ENCODE assay signal across 15 mouse cellular contexts in the genomic region with DNA sequence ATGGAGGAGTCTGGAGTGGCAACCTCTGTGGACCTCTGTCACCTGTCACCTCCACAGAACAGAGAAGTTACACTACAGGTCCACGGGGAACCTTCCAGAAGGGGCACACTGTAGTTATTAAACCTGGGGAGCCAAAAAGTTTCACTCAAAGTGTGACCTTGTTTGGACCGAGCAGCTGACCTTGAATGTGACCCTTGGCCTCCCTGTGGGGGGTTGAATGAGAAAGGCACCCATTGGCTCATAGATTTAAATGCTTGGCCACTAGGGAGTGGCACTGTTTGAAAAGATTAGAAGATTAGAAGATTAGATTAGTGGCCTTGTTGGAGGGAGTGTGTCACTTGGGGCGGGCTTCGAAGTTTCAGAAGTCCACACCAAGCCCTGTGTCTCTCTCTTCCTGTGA.
DNase-seq lines count a peak whose midpoint lies in the region; ATAC-seq and TF ChIP-seq lines count a peak whose summit lies in the region.
"Had no signal": no experiment of that assay in that cellular context is flagged by ENCODE, and none has a peak within 500 bp of the region (broad histone marks: within the 10 kb centered on the region; RNA-seq: fewer than 3 reads in every experiment).

No protein-coding gene starts in this region.

- H3K9me3 ChIP-seq in forebrain, embryonic 10.5 days: no peaks in the 10 kb centered on the region
- no peaks in the 10 kb centered on the region for H3K9me3 ChIP-seq in forebrain, embryonic 16.5 days (ENCODE audit: control insufficient read depth, low read length)
- H3K9me3 ChIP-seq in E14TG2a.4 (ENCODE audit: low read length): peaks cover 17% of the 10 kb centered on the region
- no peaks in the 10 kb centered on the region for H3K9me3 ChIP-seq in forebrain, embryonic 13.5 days (replicated peaks)
- H3K9me3 ChIP-seq in midbrain, embryonic 13.5 days: no peaks in the 10 kb centered on the region

- peak overlapping the region; percentile 79 for H3K27ac ChIP-seq in forebrain, embryonic 10.5 days
- H3K27ac ChIP-seq in forebrain, embryonic 16.5 days (ENCODE audit: low read length): no peak overlapping the region
- peak overlapping the region; percentile 85 for H3K27ac ChIP-seq in forebrain, embryonic 13.5 days
- H3K27ac ChIP-seq in midbrain, embryonic 13.5 days: peak overlapping the region; percentile 76
- no peak overlapping the region for H3K27ac ChIP-seq in kidney, adult 2 months (ENCODE audit: insufficient read depth, low read depth, low read length)
- H3K27ac ChIP-seq: gastrocnemius, adult 2 months; stomach, postnatal 0 days had no signal

- no peak for TF ChIP-seq CTCF in E14TG2a.4 (conservative IDR thresholded peaks at IDR 0.05; ENCODE audit: low read length)
- TF ChIP-seq CTCF in kidney, adult 2 months (conservative IDR thresholded peaks at IDR 0.05; ENCODE audit: insufficient read depth, insufficient read length, low read depth, low read length): no peak

- DNase-seq in forebrain, embryonic 10.5 days (ENCODE audit: extremely low spot score, low spot score): no peak
- DNase-seq in c-Kit-positive CD71-positive TER-119-positive erythroid progenitor cells, embryonic 14.5 days (ENCODE audit: low spot score): no peak
- DNase-seq in kidney, adult 2 months: no peak
- DNase-seq in layer of hippocampus, postnatal 10 days (ENCODE audit: low spot score in 2 of 2): no peak
- DNase-seq: cerebellum, adult 9-10 months; gastrocnemius, adult 2 months; liver, postnatal 0 days; right cerebral cortex, postnatal 14 days had no signal

- H3K4me3 ChIP-seq in forebrain, embryonic 10.5 days: peak overlapping the region; percentile 9; the same call in 1 of the 2 replicates
- no peak overlapping the region for H3K4me3 ChIP-seq in forebrain, embryonic 16.5 days (replicated peaks; ENCODE audit: low read length)
- H3K4me3 ChIP-seq in E14TG2a.4 (replicated peaks; ENCODE audit: low read length): peak overlapping the region; percentile 73
- no peak overlapping the region for H3K4me3 ChIP-seq in forebrain, embryonic 13.5 days
- H3K4me3 ChIP-seq in midbrain, embryonic 13.5 days (replicated peaks): no peak overlapping the region
- no peak overlapping the region for H3K4me3 ChIP-seq in kidney, adult 2 months (ENCODE audit: insufficient read depth, low read depth, low read length)
- H3K4me3 ChIP-seq: gastrocnemius, adult 2 months had no signal

- H3K4me1 ChIP-seq in forebrain, embryonic 10.5 days: peaks cover 28% of the 10 kb centered on the region
- H3K4me1 ChIP-seq in forebrain, embryonic 16.5 days (replicated peaks; ENCODE audit: control insufficient read depth, insufficient read depth, low read length): peaks cover 17% of the 10 kb centered on the region
- H3K4me1 ChIP-seq in E14TG2a.4 (replicated peaks; ENCODE audit: low read depth, low read length): peaks cover 80% of the 10 kb centered on the region
- H3K4me1 ChIP-seq in forebrain, embryonic 13.5 days: peaks cover 18% of the 10 kb centered on the region
- H3K4me1 ChIP-seq in midbrain, embryonic 13.5 days (replicated peaks): peaks cover 27% of the 10 kb centered on the region
- H3K4me1 ChIP-seq in kidney, adult 2 months (ENCODE audit: control insufficient read depth, insufficient read depth, low read length): no peaks in the 10 kb centered on the region

- WGBS in forebrain, embryonic 10.5 days: 84% methylated on average over 4 of the region's 4 CpGs
- 83% methylated on average over 4 of the region's 4 CpGs for WGBS in forebrain, embryonic 16.5 days
- WGBS in forebrain, embryonic 13.5 days: 73% methylated on average over 4 of the region's 4 CpGs
- 70% methylated on average over 4 of the region's 4 CpGs for WGBS in midbrain, embryonic 13.5 days
- 81% methylated on average over 4 of the region's 4 CpGs for WGBS in kidney, adult 2 months

- H3K36me3 ChIP-seq in forebrain, embryonic 10.5 days (replicated peaks): no peaks in the 10 kb centered on the region
- no peaks in the 10 kb centered on the region for H3K36me3 ChIP-seq in forebrain, embryonic 16.5 days (ENCODE audit: control insufficient read depth, insufficient read depth)
- no peaks in the 10 kb centered on the region for H3K36me3 ChIP-seq in E14TG2a.4 (ENCODE audit: insufficient read depth, low read length)
- H3K36me3 ChIP-seq in forebrain, embryonic 13.5 days (ENCODE audit: poor library complexity, severe bottlenecking): no peaks in the 10 kb centered on the region
- no peaks in the 10 kb centered on the region for H3K36me3 ChIP-seq in midbrain, embryonic 13.5 days
- no peaks in the 10 kb centered on the region for H3K36me3 ChIP-seq in kidney, adult 2 months (ENCODE audit: control insufficient read depth, insufficient read depth, low read length)

- ATAC-seq in forebrain, embryonic 16.5 days: no peak
- no peak for ATAC-seq in forebrain, embryonic 13.5 days
- no peak for ATAC-seq in midbrain, embryonic 13.5 days
- ATAC-seq: CD4-positive, CD25-positive, alpha-beta regulatory T cell, adult 4 months; inflammation-experienced regulatory T-cells, adult 6 months; liver, postnatal 0 days had no signal

- no peak overlapping the region for H3K4me2 ChIP-seq in forebrain, embryonic 16.5 days (ENCODE audit: low read length)
- H3K4me2 ChIP-seq in forebrain, embryonic 13.5 days: no peak overlapping the region
- H3K4me2 ChIP-seq in midbrain, embryonic 13.5 days (replicated peaks): no peak overlapping the region

- no peak for TF ChIP-seq POLR2A in kidney, adult 2 months (IDR thresholded peaks at IDR 0.05; ENCODE audit: low read depth, low read length)

- H3K9ac ChIP-seq in forebrain, embryonic 16.5 days (replicated peaks; ENCODE audit: low read depth, low read length): no peak overlapping the region
- H3K9ac ChIP-seq in forebrain, embryonic 13.5 days: no peak overlapping the region
- no peak overlapping the region for H3K9ac ChIP-seq in midbrain, embryonic 13.5 days (replicated peaks)
- H3K9ac ChIP-seq: liver, postnatal 0 days had no signal

- H3K27me3 ChIP-seq in forebrain, embryonic 10.5 days (ENCODE audit: poor library complexity, severe bottlenecking): no peaks in the 10 kb centered on the region
- H3K27me3 ChIP-seq in forebrain, embryonic 16.5 days (replicated peaks; ENCODE audit: control insufficient read depth, insufficient read depth, low read length): no peaks in the 10 kb centered on the region
- no peaks in the 10 kb centered on the region for H3K27me3 ChIP-seq in E14TG2a.4 (ENCODE audit: insufficient read depth, low read length)
- no peaks in the 10 kb centered on the region for H3K27me3 ChIP-seq in forebrain, embryonic 13.5 days
- no peaks in the 10 kb centered on the region for H3K27me3 ChIP-seq in midbrain, embryonic 13.5 days
- no peaks in the 10 kb centered on the region for H3K27me3 ChIP-seq in kidney, adult 2 months (replicated peaks; ENCODE audit: control insufficient read depth, insufficient read depth, low read length)

Comparison
In these comparisons a context has a peak if more than half of its experiments do, and no peak if none do; other contexts are left out.
1. H3K27ac ChIP-seq: peak in forebrain, embryonic 10.5 days (single experiment), forebrain, embryonic 13.5 days (single experiment) and midbrain, embryonic 13.5 days (single experiment); none in forebrain, embryonic 16.5 days (single experiment) and kidney, adult 2 months (single experiment).
2. H3K4me3 ChIP-seq: peak in forebrain, embryonic 10.5 days (single experiment) and E14TG2a.4 (single experiment); none in forebrain, embryonic 16.5 days (single experiment), forebrain, embryonic 13.5 days (single experiment), midbrain, embryonic 13.5 days (single experiment) and kidney, adult 2 months (single experiment).